Mouse (Mus musculus) olfactory bulb, adult 2 months (tissue): ENCODE measurements around the gene Lrguk.

ENCODE experiments used
- CTCF ChIP-seq: fragments of 200-500 bp; IDR thresholded peaks from 2 replicates; pipeline ENCODE4 v1.5.1; 2012; ENCODE audit warnings: low read depth, mild to moderate bottlenecking, low read length, moderate library complexity; ENCODE audit not compliant: insufficient read depth
- POLR2A ChIP-seq: fragments of 200-500 bp; IDR thresholded peaks from 2 replicates; pipeline ENCODE4 v1.6.1; 2012; ENCODE audit warnings: mild to moderate bottlenecking, low read depth, low read length, moderate library complexity; ENCODE audit not compliant: insufficient read depth

- TF ChIP-seq CTCF, result no peak
- TF ChIP-seq POLR2A, result no peak
Measured at GRCm38 (mm10) chr6:33993842-33994241, 35.4 kb upstream of the Lrguk start.
